Mouse (Mus musculus) activated CD4-positive, CD25-positive, alpha-beta regulatory T cell, adult 4 months (primary cell): ENCODE data around the gene Gpr84. TPM values are rescaled to one million over a fixed set of nuclear protein-coding genes. Genes with fewer than 3 reads are reported as not detected.
"Not testable (repeated sequence)": the region's sequence is repeated elsewhere in the genome, so short reads cannot be mapped to it uniquely, and the experiment has no call there.

Source experiments
- ATAC-seq: one replicate; pipeline ENCODE4 v1.8.0; 2017
- polyA plus RNA-seq, 2 experiments: library from polyadenylated mRNA; unstranded; fragments of 100-300 nt; shearing (Covaris generic); gene quantifications; one replicate each; pipeline ENCODE4 v1.2.1; 2017

Gpr84 gene
- polyA plus RNA-seq, 2 experiments from 2014 or later, result not detected

GRCm38 (mm10) chr15:103281465-103282205, 28.8 kb downstream of the Gpr84 start:
- no peak for ATAC-seq

- ATAC-seq, result no peak
These were observed 29.5 kb downstream of the Gpr84 start for GRCm38 (mm10) chr15:103280817-103281464.

GRCm38 (mm10) chr15:103279750-103280149, 30.7 kb downstream of the Gpr84 start:
- ATAC-seq, result peak; percentile 36

GRCm38 (mm10) chr15:103277949-103278348, 32.5 kb downstream of the Gpr84 start:
- no peak for ATAC-seq

- not testable (repeated sequence) for ATAC-seq
These were observed 34.5 kb downstream of the Gpr84 start for GRCm38 (mm10) chr15:103275943-103276342.

GRCm38 (mm10) chr15:103272419-103273279, 37.8 kb downstream of the Gpr84 start, which contains the start of gene Copz1:
Gene Copz1, plus strand, starts transcription at chr15:103272714.
- ATAC-seq, result peak; percentile 98

GRCm38 (mm10) chr15:103268903-103269302, 41.5 kb downstream of the Gpr84 start:
- no peak for ATAC-seq

GRCm38 (mm10) chr15:103264794-103265193, 45.6 kb downstream of the Gpr84 start:
- no peak for ATAC-seq

GRCm38 (mm10) chr15:103259989-103260388, 50.4 kb downstream of the Gpr84 start:
- no peak for ATAC-seq

GRCm38 (mm10) chr15:103259162-103259561, 51.2 kb downstream of the Gpr84 start:
- ATAC-seq, result no peak

Other genes starting within 250 kb of the Gpr84 start
- 1 to 10 TPM; 4.0 to 5.8 TPM for gene Smug1, start 143.5 kb downstream of the Gpr84 start, polyA plus RNA-seq
- 10 to 100 TPM; 30.9 to 34.2 TPM for gene Cbx5, start 70.8 kb downstream of the Gpr84 start, polyA plus RNA-seq
- 100 to 1,000 TPM; 335 to 345 TPM for gene Hnrnpa1, start 70.2 kb downstream of the Gpr84 start, polyA plus RNA-seq
- gene Nfe2, start 52.2 kb downstream of the Gpr84 start, polyA plus RNA-seq, result 1 to 10 TPM; 1.2 TPM
- 100 to 1,000 TPM; 231 to 266 TPM for gene Copz1, start 37.9 kb downstream of the Gpr84 start, polyA plus RNA-seq
- not detected for gene Zfp385a, start 29.5 kb upstream of the Gpr84 start, polyA plus RNA-seq
- 1 to 10 TPM; 1.3 to 2.2 TPM for gene Itga5, start 56.2 kb upstream of the Gpr84 start, polyA plus RNA-seq
- gene Gtsf1, start 119.9 kb upstream of the Gpr84 start, polyA plus RNA-seq, result not detected
- gene Gtsf2, start 137.9 kb upstream of the Gpr84 start, polyA plus RNA-seq, result not detected
- gene Nckap1l, start 143.2 kb upstream of the Gpr84 start, polyA plus RNA-seq, result 10 to 100 TPM; 65.6 to 80.2 TPM
- 1 to 10 TPM; 2.5 to 4.2 TPM for gene Pde1b, start 192.4 kb upstream of the Gpr84 start, polyA plus RNA-seq
- gene Ppp1r1a, start 227.4 kb upstream of the Gpr84 start, polyA plus RNA-seq, result under 1 TPM in 1 of 2 experiments, not detected in 1; 0.74 TPM